Mouse (Mus musculus): ENCODE data around the gene Zswim7. TPM values are rescaled to one million over a fixed set of nuclear protein-coding genes. Genes with fewer than 3 reads are reported as not detected.

The Zswim7 gene
- polyA plus RNA-seq (2014; fragmentation: Nextera tagmentation; extraction: Ambion mirVana) = 16.2 and 18.0 TPM in 2 replicates

DNA sequence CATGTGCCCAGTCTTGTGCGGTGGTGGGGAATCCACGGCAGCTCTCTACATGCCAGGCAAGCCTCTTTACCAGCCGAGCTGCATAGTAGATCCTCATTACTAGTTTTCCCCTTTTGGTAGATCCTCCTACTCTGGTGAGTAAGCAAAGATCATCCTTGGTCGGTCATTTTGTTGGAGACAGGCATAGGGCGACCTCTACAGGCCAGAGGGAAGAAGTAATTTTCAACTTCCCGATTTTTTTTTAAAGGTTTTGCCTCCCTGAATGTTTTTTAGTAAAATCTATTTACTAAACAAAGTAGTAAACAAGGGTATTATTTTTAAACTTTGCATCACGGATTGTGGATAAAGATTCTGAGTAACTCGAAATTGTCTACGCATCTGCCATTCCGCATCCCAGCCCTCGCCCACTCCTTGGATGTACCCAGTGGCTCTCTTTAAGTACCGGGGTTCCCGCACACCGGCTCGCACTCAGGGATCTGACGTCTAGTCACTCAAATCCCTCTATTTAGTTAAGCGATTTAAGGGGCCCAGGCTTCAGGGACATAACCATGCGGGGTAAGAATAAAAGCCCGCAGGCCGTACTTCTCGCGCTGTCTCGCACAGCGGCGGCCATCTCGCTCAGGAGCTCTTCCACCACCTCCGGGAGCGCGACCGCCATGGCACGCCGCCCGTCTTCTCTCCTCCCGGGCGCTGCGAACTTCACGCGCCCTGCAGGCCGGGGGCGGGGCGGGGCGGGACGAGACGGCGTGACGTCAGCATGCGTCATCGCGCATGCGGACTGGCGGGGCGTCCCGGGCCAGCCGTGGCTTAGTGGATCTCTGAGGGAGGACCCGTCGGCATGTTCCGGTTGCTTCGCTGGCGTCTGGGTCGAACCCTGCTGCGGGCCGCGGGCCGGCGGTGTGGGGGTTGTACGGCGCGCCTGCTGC, at the start of gene Zswim7, which contains the start of gene Ttc19:
TSS of gene Zswim7 (minus strand) at position 701 of the 926 bp plus-strand sequence.
TSS of gene Ttc19 (plus strand) at position 799 of the 926 bp plus-strand sequence.
- peak within 1 kb of the TSS; percentile 90 for H3K27ac ChIP-seq
- peak within 1 kb of the TSS; percentile 92 for H3K9ac ChIP-seq
- H3K4me2 ChIP-seq (replicated peaks) = peak within 1 kb of the TSS; percentile 69
- peak within 1 kb of the TSS; percentile 96 for H3K4me3 ChIP-seq (replicated peaks; ENCODE audit: low read length)
- peaks cover 24% of the 10 kb centered on the region for H3K36me3 ChIP-seq (replicated peaks; ENCODE audit: control insufficient read depth, insufficient read depth)
- peaks cover 9% of the 10 kb centered on the region; the same call in 1 of the 2 replicates for H3K4me1 ChIP-seq (replicated peaks; ENCODE audit: control insufficient read depth, insufficient read depth, low read length)
- no peaks in the 10 kb centered on the region for H3K9me3 ChIP-seq (ENCODE audit: control insufficient read depth, low read length)
- WGBS = under 1% methylated on average over 59 of the region's 68 CpGs
- peak; percentile 96 for ATAC-seq (ENCODE audit: low FRiP score)
- DNase-seq (ENCODE audit: low spot score) = peak; percentile 95
- H3K27me3 ChIP-seq (ENCODE audit: control insufficient read depth, insufficient read depth, low read length) = no peaks in the 10 kb centered on the region

DNA sequence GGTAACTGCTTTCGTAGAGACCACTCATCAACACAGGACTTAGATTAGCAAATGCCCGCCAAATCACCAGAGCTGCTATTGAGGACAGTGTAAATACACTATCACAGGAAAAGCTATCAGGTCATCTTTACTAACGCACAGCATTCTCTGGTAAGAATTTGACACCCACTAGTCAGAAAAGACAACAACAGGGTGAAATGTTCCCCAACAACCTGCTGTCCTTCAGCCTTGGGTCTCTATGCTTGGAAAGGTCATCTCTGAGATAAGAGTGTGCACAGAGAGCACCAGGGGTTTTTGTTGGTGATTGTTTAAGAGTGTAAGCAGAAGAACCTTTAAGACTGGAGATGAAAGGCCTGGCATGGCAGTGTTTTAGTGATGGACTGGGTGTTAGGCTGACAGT, 42.5 kb upstream of the Zswim7 start:
- ATAC-seq (ENCODE audit: low FRiP score) (no peak), DNase-seq (ENCODE audit: low spot score) (no peak)
- H3K4me3 ChIP-seq (replicated peaks; ENCODE audit: low read length) = no peak overlapping the region
- WGBS = 97% methylated on average over 3 of the region's 3 CpGs
- H3K9me3 ChIP-seq (ENCODE audit: control insufficient read depth, low read length) = no peaks in the 10 kb centered on the region
- H3K27ac ChIP-seq = no peak overlapping the region
- no peak overlapping the region for H3K4me2 ChIP-seq (replicated peaks)
- peaks cover 92% of the 10 kb centered on the region for H3K36me3 ChIP-seq (replicated peaks; ENCODE audit: control insufficient read depth, insufficient read depth)
- no peaks in the 10 kb centered on the region for H3K27me3 ChIP-seq (ENCODE audit: control insufficient read depth, insufficient read depth, low read length)
- no peak overlapping the region for H3K9ac ChIP-seq
- H3K4me1 ChIP-seq (replicated peaks; ENCODE audit: control insufficient read depth, insufficient read depth, low read length) = no peaks in the 10 kb centered on the region

DNA sequence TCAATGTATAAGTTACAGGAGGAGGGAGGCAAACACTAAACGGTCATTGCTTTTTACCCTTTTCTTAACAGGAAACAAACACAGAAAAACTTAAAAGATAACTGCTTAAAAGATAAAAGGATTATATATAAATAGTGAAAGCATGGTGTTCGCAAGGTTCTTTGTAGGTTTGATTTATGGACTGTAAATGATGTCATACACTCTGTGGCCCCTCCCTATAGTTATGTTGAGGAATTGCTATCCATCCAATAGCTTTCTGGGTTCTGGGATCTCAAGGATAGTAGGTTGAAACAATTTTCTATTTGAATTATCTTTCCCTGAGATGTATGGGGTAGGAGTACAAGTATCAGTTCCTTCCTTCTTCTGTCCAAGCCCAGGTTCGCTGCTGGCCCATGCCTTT, 38.9 kb upstream of the Zswim7 start:
- no peak overlapping the region for H3K9ac ChIP-seq
- peaks cover 93% of the 10 kb centered on the region for H3K36me3 ChIP-seq (replicated peaks; ENCODE audit: control insufficient read depth, insufficient read depth)
- H3K27me3 ChIP-seq (ENCODE audit: control insufficient read depth, insufficient read depth, low read length) = no peaks in the 10 kb centered on the region
- DNase-seq (ENCODE audit: low spot score) = no peak
- H3K9me3 ChIP-seq (ENCODE audit: control insufficient read depth, low read length) = no peaks in the 10 kb centered on the region
- WGBS = 93% methylated on average over 3 of the region's 3 CpGs
- no peaks in the 10 kb centered on the region for H3K4me1 ChIP-seq (replicated peaks; ENCODE audit: control insufficient read depth, insufficient read depth, low read length)
- no peak overlapping the region for H3K4me3 ChIP-seq (replicated peaks; ENCODE audit: low read length)
- no peak overlapping the region for H3K4me2 ChIP-seq (replicated peaks)
- ATAC-seq (ENCODE audit: low FRiP score) = no peak
- H3K27ac ChIP-seq = no peak overlapping the region

DNA sequence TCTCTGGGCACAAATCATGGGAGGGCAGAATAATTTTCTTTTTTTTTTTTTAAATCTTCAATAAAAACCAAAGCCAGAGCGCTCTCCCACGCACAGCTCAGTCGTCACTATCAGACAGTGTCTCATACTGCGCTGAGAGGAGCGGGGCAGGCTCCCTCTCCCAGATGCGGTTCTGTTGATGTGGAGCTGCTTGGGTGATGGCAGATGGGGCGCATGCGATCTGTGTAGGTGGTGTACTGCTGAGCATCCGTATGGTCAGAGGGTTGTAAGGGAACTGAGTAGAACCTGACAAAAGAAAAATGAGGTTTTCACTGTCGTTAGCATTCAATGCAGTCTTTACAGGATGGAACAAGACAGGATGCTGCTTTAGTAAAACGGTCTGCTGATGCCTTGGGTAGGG, 36.6 kb upstream of the Zswim7 start:
- 84% methylated on average over 11 of the region's 11 CpGs for WGBS
- H3K4me2 ChIP-seq (replicated peaks) = no peak overlapping the region
- ATAC-seq (ENCODE audit: low FRiP score) = no peak
- no peak overlapping the region for H3K27ac ChIP-seq
- H3K4me3 ChIP-seq (replicated peaks; ENCODE audit: low read length) = no peak overlapping the region
- H3K27me3 ChIP-seq (ENCODE audit: control insufficient read depth, insufficient read depth, low read length) = no peaks in the 10 kb centered on the region
- peaks cover 95% of the 10 kb centered on the region for H3K36me3 ChIP-seq (replicated peaks; ENCODE audit: control insufficient read depth, insufficient read depth)
- no peak for DNase-seq (ENCODE audit: low spot score)
- no peaks in the 10 kb centered on the region for H3K9me3 ChIP-seq (ENCODE audit: control insufficient read depth, low read length)
- H3K9ac ChIP-seq = no peak overlapping the region
- H3K4me1 ChIP-seq (replicated peaks; ENCODE audit: control insufficient read depth, insufficient read depth, low read length) = no peaks in the 10 kb centered on the region

GRCm38 (mm10) chr11:62314984-62315383, 33.8 kb upstream of the Zswim7 start:
- ATAC-seq (ENCODE audit: low FRiP score) (no peak), DNase-seq (ENCODE audit: low spot score) (no peak)
- no peak overlapping the region for H3K9ac ChIP-seq
- no peak overlapping the region for H3K27ac ChIP-seq
- peaks cover 96% of the 10 kb centered on the region for H3K36me3 ChIP-seq (replicated peaks; ENCODE audit: control insufficient read depth, insufficient read depth)
- H3K4me1 ChIP-seq (replicated peaks; ENCODE audit: control insufficient read depth, insufficient read depth, low read length) = no peaks in the 10 kb centered on the region
- no peak overlapping the region for H3K4me3 ChIP-seq (replicated peaks; ENCODE audit: low read length)
- no peaks in the 10 kb centered on the region for H3K27me3 ChIP-seq (ENCODE audit: control insufficient read depth, insufficient read depth, low read length)
- H3K4me2 ChIP-seq (replicated peaks) = no peak overlapping the region
- WGBS = 95% methylated on average over 5 of the region's 5 CpGs
- no peaks in the 10 kb centered on the region for H3K9me3 ChIP-seq (ENCODE audit: control insufficient read depth, low read length)

GRCm38 (mm10) chr11:62309296-62309695, 28.1 kb upstream of the Zswim7 start:
- no peaks in the 10 kb centered on the region for H3K9me3 ChIP-seq (ENCODE audit: control insufficient read depth, low read length)
- no peak for DNase-seq (ENCODE audit: low spot score)
- no peak for ATAC-seq (ENCODE audit: low FRiP score)
- H3K4me2 ChIP-seq (replicated peaks) = no peak overlapping the region
- H3K27me3 ChIP-seq (ENCODE audit: control insufficient read depth, insufficient read depth, low read length) = no peaks in the 10 kb centered on the region
- no peaks in the 10 kb centered on the region for H3K4me1 ChIP-seq (replicated peaks; ENCODE audit: control insufficient read depth, insufficient read depth, low read length)
- no peak overlapping the region for H3K27ac ChIP-seq
- WGBS = 97% methylated on average over 2 of the region's 2 CpGs
- no peak overlapping the region for H3K9ac ChIP-seq
- H3K36me3 ChIP-seq (replicated peaks; ENCODE audit: control insufficient read depth, insufficient read depth) = peaks cover 83% of the 10 kb centered on the region
- no peak overlapping the region for H3K4me3 ChIP-seq (replicated peaks; ENCODE audit: low read length)

DNA sequence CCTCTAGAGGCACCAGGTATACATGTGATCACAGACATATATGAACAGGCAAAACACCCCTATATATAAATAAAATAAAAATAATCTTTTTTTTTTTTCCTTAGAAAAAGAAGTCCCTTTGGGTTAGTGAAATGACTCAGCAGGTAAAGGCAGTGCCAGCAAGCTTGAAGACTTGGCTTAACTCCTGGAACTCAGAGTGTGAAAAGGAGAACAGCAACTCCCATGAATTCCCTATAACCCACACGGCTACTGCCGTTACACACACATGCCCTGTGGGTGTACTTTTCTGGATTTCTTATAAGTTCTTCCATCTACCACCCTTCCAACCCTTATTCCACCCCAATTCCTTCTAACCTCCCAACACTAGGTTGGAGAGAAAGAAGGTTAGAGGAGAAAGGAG, 24.7 kb upstream of the Zswim7 start:
- H3K27me3 ChIP-seq (ENCODE audit: control insufficient read depth, insufficient read depth, low read length) = no peaks in the 10 kb centered on the region
- no peak overlapping the region for H3K4me3 ChIP-seq (replicated peaks; ENCODE audit: low read length)
- no peak overlapping the region for H3K4me2 ChIP-seq (replicated peaks)
- no peaks in the 10 kb centered on the region for H3K4me1 ChIP-seq (replicated peaks; ENCODE audit: control insufficient read depth, insufficient read depth, low read length)
- 96% methylated on average over 2 of the region's 2 CpGs for WGBS
- ATAC-seq (ENCODE audit: low FRiP score) (no peak), DNase-seq (ENCODE audit: low spot score) (no peak)
- no peaks in the 10 kb centered on the region for H3K9me3 ChIP-seq (ENCODE audit: control insufficient read depth, low read length)
- H3K9ac ChIP-seq = no peak overlapping the region
- no peak overlapping the region for H3K27ac ChIP-seq
- peaks cover 65% of the 10 kb centered on the region for H3K36me3 ChIP-seq (replicated peaks; ENCODE audit: control insufficient read depth, insufficient read depth)

DNA sequence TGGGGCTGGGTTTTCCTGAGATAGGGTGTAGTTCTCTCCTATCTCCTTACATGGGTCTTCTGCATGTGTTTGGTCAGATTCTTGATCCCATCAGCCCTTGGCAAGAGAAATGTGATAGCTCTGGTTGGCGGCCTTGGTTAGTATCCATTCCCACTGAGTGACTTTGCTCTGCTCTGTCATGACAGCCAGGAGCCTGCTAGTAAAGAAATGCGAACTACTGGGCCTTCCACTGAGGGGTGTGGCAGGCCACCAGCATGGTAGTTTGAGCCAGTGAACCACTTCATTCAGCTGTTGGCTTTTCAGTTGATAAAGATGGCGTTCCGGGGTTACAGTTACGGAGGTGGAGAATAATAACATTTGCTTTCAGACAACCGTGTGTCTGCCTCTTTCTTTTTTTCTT, 17.7 kb upstream of the Zswim7 start:
- Histone ChIP-seq H3K27ac (no peak overlapping the region), H3K4me1 (replicated peaks; ENCODE audit: control insufficient read depth, insufficient read depth, low read length) (no peaks in the 10 kb centered on the region), H3K36me3 (replicated peaks; ENCODE audit: control insufficient read depth, insufficient read depth) (peaks cover 53% of the 10 kb centered on the region), H3K4me3 (replicated peaks; ENCODE audit: low read length) (no peak overlapping the region), H3K27me3 (ENCODE audit: control insufficient read depth, insufficient read depth, low read length) (no peaks in the 10 kb centered on the region), H3K9ac (no peak overlapping the region), H3K9me3 (ENCODE audit: control insufficient read depth, low read length) (no peaks in the 10 kb centered on the region), H3K4me2 (replicated peaks) (no peak overlapping the region)
- no peak for DNase-seq (ENCODE audit: low spot score)
- WGBS = 83% methylated on average over 6 of the region's 6 CpGs
- ATAC-seq (ENCODE audit: low FRiP score) = no peak

GRCm38 (mm10) chr11:62294121-62294520, 12.9 kb upstream of the Zswim7 start:
- Histone ChIP-seq H3K4me1 (replicated peaks; ENCODE audit: control insufficient read depth, insufficient read depth, low read length) (no peaks in the 10 kb centered on the region), H3K4me3 (replicated peaks; ENCODE audit: low read length) (no peak overlapping the region), H3K9ac (no peak overlapping the region), H3K27ac (no peak overlapping the region), H3K36me3 (replicated peaks; ENCODE audit: control insufficient read depth, insufficient read depth) (peaks cover 55% of the 10 kb centered on the region), H3K4me2 (replicated peaks) (no peak overlapping the region), H3K27me3 (ENCODE audit: control insufficient read depth, insufficient read depth, low read length) (no peaks in the 10 kb centered on the region), H3K9me3 (ENCODE audit: control insufficient read depth, low read length) (no peaks in the 10 kb centered on the region)
- 94% methylated on average over 2 of the region's 2 CpGs for WGBS
- ATAC-seq (ENCODE audit: low FRiP score) (no peak), DNase-seq (ENCODE audit: low spot score) (no peak)

Measured in hindbrain, embryonic 14.5 days (tissue).